Mouse (Mus musculus): ENCODE measurements at regions not wholly inside any gene's neighbourhood (a gene's known extent, or its start where the extent isn't known, plus 50 kb on each side); places are given as distances from the start of the nearest gene placed in this dataset.

- no peak for DNase-seq (ENCODE audit: extremely low read depth, insufficient read length, low spot score)
Measured at GRCm38 (mm10) chr3:121618561-121618960, 52.0 kb upstream of the 4930432M17Rik start.

- no peak for DNase-seq (ENCODE audit: extremely low read depth, insufficient read length, low spot score)
Measured at GRCm38 (mm10) chr3:121618161-121618560, 52.4 kb upstream of the 4930432M17Rik start.

GRCm38 (mm10) chr3:121617351-121617750 lies 53.2 kb upstream of the 4930432M17Rik start:
- DNase-seq (ENCODE audit: extremely low read depth, insufficient read length, low spot score), result peak; percentile 59

GRCm38 (mm10) chr3:121616075-121616474 lies 54.5 kb upstream of the 4930432M17Rik start:
- no peak for DNase-seq (ENCODE audit: extremely low read depth, insufficient read length, low spot score)

- DNase-seq (ENCODE audit: extremely low read depth, insufficient read length, low spot score), result no peak
Measured at GRCm38 (mm10) chr3:121614741-121615140, 55.8 kb upstream of the 4930432M17Rik start.

- DNase-seq (ENCODE audit: extremely low read depth, insufficient read length, low spot score), result no peak
Measured at GRCm38 (mm10) chr3:121613224-121613623, 57.3 kb upstream of the 4930432M17Rik start.

GRCm38 (mm10) chr3:121609845-121610244 lies 60.7 kb upstream of the 4930432M17Rik start:
- DNase-seq (ENCODE audit: extremely low read depth, insufficient read length, low spot score), result peak; percentile 37

GRCm38 (mm10) chr3:121609090-121609489 lies 61.5 kb upstream of the 4930432M17Rik start:
- DNase-seq (ENCODE audit: extremely low read depth, insufficient read length, low spot score), result peak; percentile 90

- DNase-seq (ENCODE audit: extremely low read depth, insufficient read length, low spot score), result no peak
Measured at GRCm38 (mm10) chr3:121604737-121605136, 65.8 kb upstream of the 4930432M17Rik start.

GRCm38 (mm10) chr3:121604081-121604480 lies 66.5 kb upstream of the 4930432M17Rik start:
- DNase-seq (ENCODE audit: extremely low read depth, insufficient read length, low spot score), result peak; percentile 70

- no peak for DNase-seq (ENCODE audit: extremely low read depth, insufficient read length, low spot score)
Measured at GRCm38 (mm10) chr3:121602826-121603370, 67.7 kb upstream of the 4930432M17Rik start.

GRCm38 (mm10) chr3:121602082-121602561 lies 68.4 kb upstream of the 4930432M17Rik start:
- peak; percentile 76 for DNase-seq (ENCODE audit: extremely low read depth, insufficient read length, low spot score)

GRCm38 (mm10) chr3:121600841-121601240 lies 68.6 kb upstream of the Slc44a3 start:
- DNase-seq (ENCODE audit: extremely low read depth, insufficient read length, low spot score), result no peak

GRCm38 (mm10) chr3:121600388-121600787 lies 68.2 kb upstream of the Slc44a3 start:
- DNase-seq (ENCODE audit: extremely low read depth, insufficient read length, low spot score), result no peak

GRCm38 (mm10) chr3:121597988-121598387 lies 65.8 kb upstream of the Slc44a3 start:
- peak; percentile 78 for DNase-seq (ENCODE audit: extremely low read depth, insufficient read length, low spot score)

GRCm38 (mm10) chr3:121597203-121597602 lies 65.0 kb upstream of the Slc44a3 start:
- DNase-seq (ENCODE audit: extremely low read depth, insufficient read length, low spot score), result no peak

GRCm38 (mm10) chr3:121594580-121594979 lies 62.4 kb upstream of the Slc44a3 start:
- DNase-seq (ENCODE audit: extremely low read depth, insufficient read length, low spot score), result no peak

GRCm38 (mm10) chr3:121593598-121594117 lies 61.5 kb upstream of the Slc44a3 start:
- no peak for DNase-seq (ENCODE audit: extremely low read depth, insufficient read length, low spot score)

GRCm38 (mm10) chr3:121593143-121593542 lies 60.9 kb upstream of the Slc44a3 start:
- DNase-seq (ENCODE audit: extremely low read depth, insufficient read length, low spot score), result no peak

- DNase-seq (ENCODE audit: extremely low read depth, insufficient read length, low spot score), result no peak
Measured at GRCm38 (mm10) chr3:121589494-121589885, 57.3 kb upstream of the Slc44a3 start.

- DNase-seq (ENCODE audit: extremely low read depth, insufficient read length, low spot score), result peak; percentile 54
Measured at GRCm38 (mm10) chr3:121588737-121589493, 56.7 kb upstream of the Slc44a3 start.

- DNase-seq (ENCODE audit: extremely low read depth, insufficient read length, low spot score), result no peak
Measured at GRCm38 (mm10) chr3:121585306-121585705, 53.1 kb upstream of the Slc44a3 start.
